Mouse (Mus musculus) c-Kit-positive CD71-negative TER-119-negative erythroid progenitor cells, embryonic 14.5 days (primary cell): ENCODE results near the gene H2-Q1.
A peak's percentile ranks its signal among the peaks of the same experiment; 100 is the strongest.
"Not testable (repeated sequence)": the region's sequence is repeated elsewhere in the genome, so short reads cannot be mapped to it uniquely, and the experiment has no call there.

Source experiments
- DNase-seq: peaks from one replicate; pipeline ENCODE4 v3.0.0-alpha.2; 2013; ENCODE audit warnings: low read depth

Gene H2-Q1

GRCm38 (mm10) chr17:35320327-35321081 lies at the start of gene H2-Q1:
H2-Q1 (plus strand) TSS chr17:35320405.
- no peak for DNase-seq

- DNase-seq, result no peak
These were observed 48.0 kb upstream of the H2-Q1 start for GRCm38 (mm10) chr17:35272249-35272648.

GRCm38 (mm10) chr17:35274770-35275169 lies 45.4 kb upstream of the H2-Q1 start:
- DNase-seq, result peak; percentile 79

GRCm38 (mm10) chr17:35276304-35276864 lies 43.8 kb upstream of the H2-Q1 start:
- no peak for DNase-seq

- DNase-seq, result no peak
These were observed 42.2 kb upstream of the H2-Q1 start for GRCm38 (mm10) chr17:35278049-35278448.

GRCm38 (mm10) chr17:35278957-35279688 lies 41.1 kb upstream of the H2-Q1 start:
- no peak for DNase-seq

- no peak for DNase-seq
These were observed 39.9 kb upstream of the H2-Q1 start for GRCm38 (mm10) chr17:35280276-35280675.

- no peak for DNase-seq
These were observed 34.8 kb upstream of the H2-Q1 start for GRCm38 (mm10) chr17:35285431-35285830.

- DNase-seq, result peak; percentile 64
These were observed 24.4 kb upstream of the H2-Q1 start for GRCm38 (mm10) chr17:35295796-35296195.

GRCm38 (mm10) chr17:35300261-35300945 lies 19.8 kb upstream of the H2-Q1 start:
- DNase-seq, result not testable (repeated sequence)

GRCm38 (mm10) chr17:35301645-35302258 lies 18.5 kb upstream of the H2-Q1 start:
- DNase-seq, result peak; percentile 74

GRCm38 (mm10) chr17:35303271-35303670 lies 16.9 kb upstream of the H2-Q1 start:
- DNase-seq, result no peak

GRCm38 (mm10) chr17:35303756-35304350 lies 16.4 kb upstream of the H2-Q1 start:
- no peak for DNase-seq

GRCm38 (mm10) chr17:35304478-35304877 lies 15.7 kb upstream of the H2-Q1 start:
- no peak for DNase-seq

GRCm38 (mm10) chr17:35304921-35305320 lies 15.3 kb upstream of the H2-Q1 start:
- DNase-seq, result not testable (repeated sequence)

- no peak for DNase-seq
These were observed 1.5 kb upstream of the H2-Q1 start for GRCm38 (mm10) chr17:35318671-35319070.

GRCm38 (mm10) chr17:35325124-35325523 lies 4.9 kb downstream of the H2-Q1 start:
- DNase-seq, result not testable (repeated sequence)

GRCm38 (mm10) chr17:35326000-35326399 lies 5.8 kb downstream of the H2-Q1 start:
- DNase-seq, result not testable (repeated sequence)

- not testable (repeated sequence) for DNase-seq
These were observed 9.5 kb downstream of the H2-Q1 start for GRCm38 (mm10) chr17:35329714-35330113.

- DNase-seq, result not testable (repeated sequence)
These were observed 11.3 kb downstream of the H2-Q1 start for GRCm38 (mm10) chr17:35331546-35331945.

GRCm38 (mm10) chr17:35342071-35342671 lies 22.0 kb downstream of the H2-Q1 start, which contains the start of gene H2-Q2:
H2-Q2 (plus strand) TSS chr17:35342242.
- no peak for DNase-seq
